Mouse (Mus musculus): Measurements from ENCODE around the gene Cbx8.

GRCm38 (mm10) chr11:119022895-119023615 is 17.7 kb downstream of the Cbx8 start, which contains the start of gene Cbx2:
- no peak for TF ChIP-seq CTCF (IDR thresholded peaks at IDR 0.05; ENCODE audit: insufficient read depth, low read length)
- TF ChIP-seq POLR2A (IDR thresholded peaks at IDR 0.05; ENCODE audit: borderline replicate concordance, extremely low read depth, low read depth, low read length) = peak; percentile 40; the same call in 1 of the 2 replicates
